Mouse (Mus musculus) bone marrow macrophage, adult 2 months (primary cell): ENCODE data around the gene Fbln5.

Experiments
- CTCF ChIP-seq: IDR thresholded peaks from 2 replicates; pipeline ENCODE4 v1.5.1; 2012; ENCODE audit warnings: low read depth, mild to moderate bottlenecking, low read length, moderate library complexity
- POLR2A ChIP-seq: IDR thresholded peaks from 2 replicates; pipeline ENCODE4 v1.6.1; 2012; ENCODE audit warnings: mild to moderate bottlenecking, low read depth, low read length, borderline replicate concordance

DNA sequence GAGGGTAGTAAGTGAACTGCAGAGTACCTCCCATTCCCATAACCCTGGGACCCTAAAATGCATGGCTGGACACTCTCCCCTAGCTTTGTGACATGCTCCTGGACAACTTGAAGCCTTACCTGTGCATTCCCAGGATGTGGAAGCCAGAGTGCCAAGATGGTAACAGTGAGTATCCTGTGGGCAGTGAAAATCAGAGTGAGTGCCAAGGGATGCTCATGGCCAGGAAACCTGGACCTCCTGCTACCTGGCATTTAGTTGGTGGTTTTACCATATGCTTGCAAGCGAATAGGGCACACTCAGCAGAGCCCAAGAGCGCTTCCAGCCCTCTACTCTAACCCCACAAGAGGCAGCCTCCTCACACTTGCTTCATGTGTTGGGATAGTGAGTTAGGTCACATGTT, 4.4 kb downstream of the Fbln5 start:
- TF ChIP-seq CTCF (no peak), POLR2A (no peak)
